Mouse (Mus musculus) gastrocnemius, adult 2 months (tissue): Measurements from ENCODE around the gene Catsperg1. TPM values are rescaled to one million over a fixed set of nuclear protein-coding genes. Genes with fewer than 3 reads are reported as not detected.

Experiments
- DNase-seq: peaks from one replicate; pipeline ENCODE4 v3.0.0; 2022
- H3K27ac ChIP-seq: fragments of 200-600 bp; 2 replicates; pipeline ENCODE4 v1.8.1; 2022; ENCODE audit warnings: mild to moderate bottlenecking
- H3K4me3 ChIP-seq: fragments of 200-600 bp; 2 replicates; pipeline ENCODE4 v1.8.1; 2022; ENCODE audit warnings: mild to moderate bottlenecking, moderate library complexity
- CTCF ChIP-seq: fragments of 200-600 bp; IDR thresholded peaks from 2 replicates; pipeline ENCODE4 v1.8.1; 2022; ENCODE audit warnings: antibody characterized with exemption, mild to moderate bottlenecking, moderate library complexity
- intact Hi-C: fragments of 180-260 bp; cut with DNase I; formaldehyde crosslinking; loops from one replicate; pipeline ENCODE4 v1.15.1; 2025
- total RNA-seq, 2 experiments: library from RNA; stranded (reverse); gene quantifications; 2 replicates each; pipeline ENCODE4 v1.2.3; 2021

Catsperg1 gene
- total RNA-seq, 2 experiments from 2014 or later = 0.08 to 0.23 TPM

GRCm38 (mm10) chr7:29179323-29179722 lies 34.5 kb downstream of the Catsperg1 start:
- intact Hi-C loops = loop anchor here (2.0 to 10.0 kb wide), 3 partner anchors 55 to 415 kb away; partner anchors contain the start of genes Dpf1, Nfkbib, Ryr1 and Sirt2
- TF ChIP-seq CTCF = no peak
- DNase-seq = peak; percentile 47
- Histone ChIP-seq H3K4me3 (peak overlapping the region; percentile 74), H3K27ac (peak overlapping the region; percentile 96)

- no peak for DNase-seq
- H3K4me3 ChIP-seq = peak overlapping the region; percentile 74
- H3K27ac ChIP-seq = peak overlapping the region; percentile 96
- intact Hi-C loops = loop anchor here (2.0 to 10.0 kb wide), 3 partner anchors 53 to 413 kb away; partner anchors contain the start of genes Dpf1, Nfkbib, Ryr1 and Sirt2
- TF ChIP-seq CTCF = peak; percentile 40
Observed at GRCm38 (mm10) chr7:29178106-29178505, 35.7 kb downstream of the Catsperg1 start.

- peak; percentile 38 for DNase-seq
- intact Hi-C loops = loop anchor here (5.0 to 10.0 kb wide), 2 partner anchors 408 to 1680 kb away; partner anchors contain the start of genes Nfkbib and Sirt2
- Histone ChIP-seq H3K27ac (no peak overlapping the region), H3K4me3 (no peak overlapping the region)
- no peak for TF ChIP-seq CTCF
Observed at GRCm38 (mm10) chr7:29172390-29173016, 41.3 kb downstream of the Catsperg1 start.

GRCm38 (mm10) chr7:29171562-29172097 lies 42.2 kb downstream of the Catsperg1 start:
- DNase-seq = peak; percentile 51
- peak overlapping the region; percentile 89 for H3K4me3 ChIP-seq
- no peak for TF ChIP-seq CTCF
- H3K27ac ChIP-seq = peak overlapping the region; percentile 12; the same call in 1 of the 2 replicates
- intact Hi-C loops = loop anchor here (5.0 to 10.0 kb wide), 2 partner anchors 407 to 1679 kb away; partner anchors contain the start of genes Nfkbib and Sirt2

- intact Hi-C loops = loop anchor here (5.0 to 10.0 kb wide), 2 partner anchors 406 to 1679 kb away; partner anchors contain the start of genes Nfkbib and Sirt2
- peak overlapping the region; percentile 83 for H3K27ac ChIP-seq
- no peak for TF ChIP-seq CTCF
- peak; percentile 52 for DNase-seq
- peak overlapping the region; percentile 89 for H3K4me3 ChIP-seq
Observed at GRCm38 (mm10) chr7:29170755-29171561, 42.9 kb downstream of the Catsperg1 start.

- intact Hi-C loops = loop anchor here (5.0 to 10.0 kb wide), 2 partner anchors 405 to 1678 kb away; partner anchors contain the start of genes Nfkbib and Sirt2
- Histone ChIP-seq H3K27ac (peak within 1 kb of the TSS; percentile 83), H3K4me3 (peak within 1 kb of the TSS; percentile 89)
- TF ChIP-seq CTCF = no peak
- peak; percentile 84 for DNase-seq
Observed at GRCm38 (mm10) chr7:29170066-29170754, 43.6 kb downstream of the Catsperg1 start, which contains the start of the genes Ggn and Spred3. Gene Ggn, plus strand, starts transcription at chr7:29170210. Gene Spred3, minus strand, starts transcription at chr7:29170411.

- Histone ChIP-seq H3K27ac (peak overlapping the region; percentile 83), H3K4me3 (peak overlapping the region; percentile 89)
- intact Hi-C loops = loop anchor here (5.0 to 10.0 kb wide), 2 partner anchors 405 to 1677 kb away; partner anchors contain the start of genes Nfkbib and Sirt2
- no peak for TF ChIP-seq CTCF
- peak; percentile 87 for DNase-seq
Observed at GRCm38 (mm10) chr7:29169231-29170065, 44.4 kb downstream of the Catsperg1 start.

GRCm38 (mm10) chr7:29168791-29169230 lies 45.0 kb downstream of the Catsperg1 start:
- no peak for DNase-seq
- intact Hi-C loops = no loop called here
- TF ChIP-seq CTCF = no peak
- H3K4me3 ChIP-seq = peak overlapping the region; percentile 89
- H3K27ac ChIP-seq = peak overlapping the region; percentile 83

- intact Hi-C loops = no loop called here
- no peak for TF ChIP-seq CTCF
- Histone ChIP-seq H3K4me3 (no peak overlapping the region), H3K27ac (no peak overlapping the region)
- no peak for DNase-seq
Observed at GRCm38 (mm10) chr7:29168121-29168695, 45.6 kb downstream of the Catsperg1 start.

- Histone ChIP-seq H3K27ac (no peak overlapping the region), H3K4me3 (no peak overlapping the region)
- intact Hi-C loops = no loop called here
- DNase-seq = no peak
- TF ChIP-seq CTCF = no peak
Observed at GRCm38 (mm10) chr7:29167656-29168055, 46.2 kb downstream of the Catsperg1 start.
